Mouse (Mus musculus): Measurements from ENCODE around the gene Myadml2.
A peak's percentile ranks its signal among the peaks of the same experiment; 100 is the strongest.

Gene Myadml2

DNA sequence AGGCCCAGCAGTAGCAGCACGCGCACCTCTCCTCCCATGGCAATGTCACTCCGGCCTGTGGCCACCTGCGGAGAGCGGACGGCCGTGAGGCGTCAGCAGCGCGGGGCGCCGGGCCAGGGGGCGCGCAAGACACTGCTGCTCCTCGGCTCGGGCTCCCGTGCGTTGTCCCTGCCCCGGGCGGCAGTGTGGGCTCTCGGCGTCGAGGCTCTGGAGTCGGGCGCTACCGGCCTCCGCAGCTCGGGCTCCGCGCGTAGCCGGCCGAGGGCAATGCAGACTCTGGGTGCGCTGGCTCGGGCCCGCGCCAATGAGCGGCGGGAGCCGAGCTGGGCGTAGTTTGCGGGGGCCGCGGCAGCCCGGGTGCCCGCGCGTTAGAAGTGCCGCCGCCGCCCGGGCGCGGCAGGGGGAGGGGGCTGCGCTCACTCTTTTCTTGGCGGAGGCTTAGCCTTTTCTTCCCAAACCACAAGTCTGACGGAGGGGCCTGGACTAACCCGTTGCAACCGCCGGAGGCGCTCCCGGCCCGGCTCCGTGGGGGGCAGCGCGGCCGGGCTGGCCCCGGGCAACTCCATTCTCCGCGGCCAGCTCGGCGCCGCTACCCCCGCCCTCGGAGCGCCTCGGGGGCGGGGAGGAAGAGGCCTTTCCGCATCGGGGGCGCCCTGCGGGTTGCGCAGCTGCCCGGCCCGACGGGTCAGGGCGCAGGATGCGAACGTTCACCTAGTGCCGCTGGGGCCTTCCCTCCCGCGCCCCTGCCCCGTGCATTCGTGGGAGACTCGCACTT, 12.5 kb upstream of the Myadml2 start:
- DNase-seq (ENCODE audit: low read depth) = no peak

DNA sequence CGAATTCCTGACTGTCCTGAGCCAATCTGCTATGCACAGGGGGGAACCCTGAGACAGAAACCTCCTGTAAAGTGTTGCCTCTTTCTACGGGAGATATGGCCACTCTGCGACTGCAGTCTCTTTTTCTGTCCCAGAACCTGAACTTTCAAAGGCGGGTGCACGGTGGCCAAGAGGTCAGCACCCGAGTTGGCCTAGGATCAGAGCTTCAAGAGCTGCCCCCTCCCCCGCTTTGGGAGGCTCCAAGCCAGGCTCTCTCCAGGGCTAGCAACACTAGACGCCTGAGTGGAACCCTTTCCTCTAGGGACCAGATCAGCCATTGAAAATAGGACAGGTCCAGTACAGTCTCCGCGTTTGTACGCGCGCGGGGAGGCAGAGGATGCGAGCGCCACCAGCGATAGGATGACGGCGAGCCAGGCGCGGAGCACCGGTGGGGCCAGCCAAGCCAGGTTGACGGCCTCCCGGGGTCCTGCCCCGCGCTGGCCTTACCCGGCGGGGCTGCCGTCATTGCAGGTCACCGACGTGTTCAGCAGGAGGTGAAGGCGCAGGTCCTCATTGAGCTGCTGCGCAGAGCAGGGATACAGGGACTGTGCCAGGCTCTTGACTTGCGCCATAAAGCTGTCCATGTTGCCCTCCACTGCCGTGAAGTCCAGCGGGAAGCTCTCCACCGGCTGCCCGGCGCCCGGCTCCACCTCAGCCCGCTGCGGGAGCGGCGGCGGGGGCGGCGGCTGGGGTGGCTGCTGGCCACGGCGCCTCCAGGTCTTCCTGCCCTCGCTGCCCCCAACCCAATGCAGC, 11.7 kb upstream of the Myadml2 start:
- no peak for DNase-seq (ENCODE audit: low read depth)

DNA sequence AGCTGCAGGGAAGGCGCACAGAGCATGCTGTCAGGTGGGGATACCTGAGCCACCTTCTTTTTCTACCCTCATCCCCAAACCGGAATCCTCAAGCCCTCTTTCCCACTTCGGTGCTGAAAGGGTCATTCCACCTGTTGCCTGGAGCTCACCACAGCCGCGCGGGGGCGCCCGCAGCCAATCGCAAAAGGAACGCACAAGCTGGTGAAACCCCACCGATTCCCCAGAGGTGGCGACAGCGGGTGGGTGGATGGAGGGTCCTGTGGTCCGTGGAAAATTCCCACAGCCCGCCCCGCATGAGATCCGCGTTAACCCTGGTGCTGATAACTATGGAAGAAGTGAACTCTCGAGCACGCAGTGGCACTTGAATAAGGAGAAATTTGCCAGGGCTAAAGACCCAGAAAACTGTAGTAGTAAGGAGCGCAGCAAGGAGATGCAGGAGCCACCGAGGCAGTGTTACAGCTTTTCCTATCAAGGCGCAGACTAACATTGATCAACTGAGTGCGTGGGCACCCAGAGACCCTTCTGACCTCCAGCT, 11.0 kb upstream of the Myadml2 start:
- peak; percentile 52 for DNase-seq (ENCODE audit: low read depth)

DNA sequence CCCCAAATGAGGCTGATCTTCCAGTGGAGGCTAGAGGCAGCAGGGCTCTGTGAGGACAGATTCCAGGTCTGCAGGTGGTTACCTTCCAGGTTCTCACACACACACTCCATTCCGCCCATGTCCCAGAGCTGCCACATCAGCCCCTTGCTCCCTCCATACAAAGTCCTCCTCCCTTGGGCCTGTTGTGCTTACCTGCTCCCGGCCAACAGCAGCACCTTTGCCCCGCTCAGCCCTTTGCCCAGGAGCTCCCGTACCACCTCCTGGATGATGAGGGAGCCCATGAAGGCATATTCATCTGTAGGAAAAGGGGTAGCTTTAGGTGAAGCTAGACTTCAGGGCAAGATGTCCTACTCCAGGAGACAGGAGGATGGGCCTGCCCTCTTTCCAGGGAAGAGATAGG, 9.3 kb upstream of the Myadml2 start:
- DNase-seq (ENCODE audit: low read depth) = no peak

DNA sequence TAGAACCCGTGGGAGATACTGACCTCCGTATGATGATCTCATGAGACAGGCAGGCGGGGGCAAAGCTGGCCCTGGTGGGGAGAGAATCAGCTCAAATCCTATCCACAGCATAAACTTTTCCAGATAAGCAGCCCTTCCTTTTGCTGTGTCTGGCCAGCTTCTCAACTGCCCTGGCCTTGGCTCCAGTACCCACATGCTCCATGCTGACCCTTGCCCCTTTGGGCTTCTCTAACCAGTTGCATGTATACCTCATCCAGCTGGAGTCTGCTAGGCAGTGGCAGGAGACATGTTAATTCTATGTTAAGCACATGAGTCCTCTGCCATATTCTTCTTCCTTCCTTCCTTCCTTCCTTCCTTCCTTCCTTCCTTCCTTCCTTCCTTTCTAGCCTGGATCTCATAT, 6.8 kb upstream of the Myadml2 start:
- DNase-seq (ENCODE audit: low read depth) = no peak

DNA sequence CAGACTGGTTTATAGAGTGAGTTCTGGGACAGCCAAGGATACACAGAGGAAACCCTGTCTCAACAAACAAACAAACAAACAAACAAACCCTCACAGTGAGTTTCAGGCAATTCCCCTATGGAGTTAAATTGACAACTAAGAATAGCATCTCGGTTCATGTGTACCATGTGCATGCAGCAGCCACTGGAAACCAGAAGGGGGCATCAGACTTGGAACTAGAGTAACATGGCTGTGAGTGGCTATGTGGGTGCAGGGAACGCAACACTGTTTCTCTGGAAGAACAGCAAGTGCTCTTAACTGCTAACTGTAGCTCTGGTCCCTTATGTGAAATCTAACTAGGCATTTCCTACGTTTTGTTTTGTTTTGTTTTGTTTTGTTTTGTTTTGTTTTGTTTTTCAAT, 3.9 kb upstream of the Myadml2 start:
- no peak for DNase-seq (ENCODE audit: low read depth)

DNA sequence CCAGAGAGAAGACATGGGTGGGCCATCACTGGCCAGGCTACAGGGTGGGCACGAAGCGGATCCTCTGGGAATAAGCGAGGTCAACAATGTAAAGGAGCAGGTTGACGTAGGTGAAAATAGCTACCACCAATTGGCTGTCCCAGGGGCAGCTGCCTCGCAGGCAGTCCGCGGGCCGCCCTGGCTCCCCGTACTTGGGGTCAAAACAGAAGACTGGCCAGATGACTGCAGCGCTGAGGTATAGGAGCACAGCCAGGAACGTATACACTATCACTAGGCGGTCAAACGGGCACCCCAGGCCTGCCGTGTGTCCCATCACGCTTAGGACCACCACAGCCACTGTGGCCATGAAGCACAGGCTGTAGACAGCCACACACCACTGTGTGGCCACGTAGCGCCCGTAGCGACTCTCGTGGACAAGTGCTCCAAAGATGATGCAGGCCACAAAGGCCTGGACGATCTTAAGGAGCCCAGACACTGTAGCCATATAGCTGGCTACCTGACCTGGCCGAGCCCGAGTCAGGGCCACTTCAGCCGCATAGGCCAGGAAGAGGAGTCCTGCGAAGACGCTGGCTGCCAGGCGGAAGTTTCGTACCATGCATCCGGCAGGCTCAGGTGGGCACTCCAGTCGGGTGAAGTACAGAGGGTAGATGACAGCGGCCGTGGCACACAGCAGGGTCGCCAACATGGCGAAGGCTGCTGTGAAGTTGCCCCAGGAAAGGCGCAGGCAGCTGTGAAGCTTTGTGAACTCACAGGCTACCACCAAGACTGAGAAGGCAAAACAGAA, 719 bp downstream of the Myadml2 start:
- no peak for DNase-seq (ENCODE audit: low read depth)

DNA sequence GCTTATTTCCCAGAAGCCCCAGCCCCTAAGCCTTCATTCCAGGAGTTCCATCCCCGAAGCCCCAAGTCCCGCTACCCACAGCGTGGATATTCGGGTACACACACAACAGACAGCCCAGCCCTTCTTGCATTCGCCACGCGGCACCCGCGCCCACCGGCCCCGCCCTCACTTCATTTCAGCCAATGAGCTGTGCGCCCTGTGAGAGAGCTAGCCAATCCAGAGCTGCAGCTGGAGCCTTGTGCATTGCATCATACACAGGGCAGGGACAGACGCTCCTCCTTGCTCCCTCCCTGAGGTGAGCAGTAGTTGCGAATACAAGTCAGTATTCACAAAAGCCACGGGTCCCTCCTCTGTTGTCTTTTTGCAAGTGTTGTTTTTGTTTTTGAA, 4.4 kb downstream of the Myadml2 start, which contains the start of gene Pycr1:
TSS of gene Pycr1 (minus strand) at position 169 of the 387 bp plus-strand sequence.
- peak; percentile 92 for DNase-seq (ENCODE audit: low read depth)

DNA sequence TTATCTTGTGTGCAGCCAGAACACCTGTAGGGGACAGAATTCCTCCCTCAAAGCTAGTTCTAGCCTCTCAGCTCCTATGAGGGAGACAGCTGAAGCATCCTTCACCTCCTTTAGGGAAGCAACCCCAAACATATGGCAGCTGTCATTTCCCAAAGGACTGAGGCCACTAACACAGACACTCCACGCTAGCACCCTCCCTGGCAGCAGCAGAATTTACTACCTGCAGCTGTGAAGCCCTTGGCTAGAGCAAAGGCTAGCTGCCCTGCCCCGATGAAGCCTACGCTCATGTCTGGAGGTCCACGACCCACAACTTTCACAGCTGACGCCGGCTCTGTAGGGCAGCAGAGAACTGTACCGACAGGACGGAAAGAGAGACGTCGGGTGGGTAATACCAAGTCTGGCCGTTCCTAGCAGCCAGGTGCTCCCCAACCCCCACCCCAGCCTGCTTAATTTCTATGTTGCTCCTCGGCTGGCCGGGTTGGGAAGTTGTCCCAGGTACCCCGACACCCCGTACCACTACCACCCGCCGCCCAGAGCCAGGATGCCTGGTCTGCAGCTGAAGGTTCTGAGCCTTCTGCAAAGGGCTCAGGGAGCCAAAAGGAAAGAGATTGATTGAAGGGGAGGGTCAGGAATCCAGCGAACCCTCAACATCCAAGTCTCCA, 4.9 kb downstream of the Myadml2 start:
- DNase-seq (ENCODE audit: low read depth) = no peak

DNA sequence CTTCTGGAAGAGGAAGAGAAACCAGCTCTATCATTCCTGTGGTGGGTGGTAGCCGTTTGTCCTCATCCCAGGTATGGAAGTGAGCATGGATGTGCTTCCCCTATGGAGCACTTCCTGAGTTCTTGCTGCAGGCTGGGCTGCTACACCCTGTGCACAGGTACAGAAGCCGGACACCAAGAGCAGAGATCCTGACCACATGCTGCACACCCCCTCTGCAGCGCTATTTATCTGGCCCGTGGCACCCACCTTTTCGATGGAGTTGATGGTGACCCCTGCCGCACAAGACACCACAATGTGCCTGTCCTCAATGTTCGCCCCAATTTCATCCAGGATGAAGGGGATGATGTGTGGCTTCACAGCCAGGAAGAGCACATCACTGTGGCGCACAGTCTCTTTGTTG, 6.1 kb downstream of the Myadml2 start:
- no peak for DNase-seq (ENCODE audit: low read depth)

DNA sequence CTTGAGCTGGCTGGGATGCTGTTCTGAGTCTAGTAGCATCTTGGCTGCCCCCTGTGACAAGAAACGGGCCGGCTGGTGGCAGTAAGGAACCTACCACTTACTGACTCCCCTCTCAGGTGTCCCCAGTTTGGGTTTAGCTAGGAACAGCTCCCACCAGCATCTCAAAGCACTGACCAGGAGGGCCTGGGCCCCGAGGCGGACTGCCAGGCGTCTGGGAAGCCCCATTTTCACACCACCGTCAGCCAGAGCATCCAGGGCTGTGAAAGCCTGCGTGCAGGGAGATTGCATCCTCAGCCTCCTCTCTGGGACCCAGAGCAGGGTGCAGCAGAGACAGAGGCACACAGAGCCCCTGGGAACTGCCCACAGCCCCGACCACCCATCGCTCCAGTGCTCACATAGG, 6.7 kb downstream of the Myadml2 start:
- no peak for DNase-seq (ENCODE audit: low read depth)

DNA sequence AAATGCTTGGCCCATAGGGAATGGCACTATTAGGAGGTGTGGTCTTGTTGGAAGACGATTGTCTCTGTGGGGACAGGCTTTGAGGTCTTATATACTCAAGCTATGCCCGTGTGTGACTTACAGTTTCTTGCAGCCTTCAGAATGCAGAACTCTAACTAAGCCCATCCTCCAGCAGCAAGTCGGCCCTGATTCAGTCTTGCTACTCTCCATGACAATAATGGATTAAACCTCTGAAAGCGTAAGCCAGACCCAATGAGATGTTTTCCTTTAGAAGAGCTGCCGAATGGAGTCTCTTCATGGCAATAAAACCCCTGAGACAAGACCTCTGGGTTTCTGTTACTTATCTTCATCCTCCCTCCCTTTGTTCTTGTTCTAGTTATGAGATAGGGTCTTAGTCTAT, 13.1 kb downstream of the Myadml2 start:
- no peak for DNase-seq (ENCODE audit: low read depth)

DNA sequence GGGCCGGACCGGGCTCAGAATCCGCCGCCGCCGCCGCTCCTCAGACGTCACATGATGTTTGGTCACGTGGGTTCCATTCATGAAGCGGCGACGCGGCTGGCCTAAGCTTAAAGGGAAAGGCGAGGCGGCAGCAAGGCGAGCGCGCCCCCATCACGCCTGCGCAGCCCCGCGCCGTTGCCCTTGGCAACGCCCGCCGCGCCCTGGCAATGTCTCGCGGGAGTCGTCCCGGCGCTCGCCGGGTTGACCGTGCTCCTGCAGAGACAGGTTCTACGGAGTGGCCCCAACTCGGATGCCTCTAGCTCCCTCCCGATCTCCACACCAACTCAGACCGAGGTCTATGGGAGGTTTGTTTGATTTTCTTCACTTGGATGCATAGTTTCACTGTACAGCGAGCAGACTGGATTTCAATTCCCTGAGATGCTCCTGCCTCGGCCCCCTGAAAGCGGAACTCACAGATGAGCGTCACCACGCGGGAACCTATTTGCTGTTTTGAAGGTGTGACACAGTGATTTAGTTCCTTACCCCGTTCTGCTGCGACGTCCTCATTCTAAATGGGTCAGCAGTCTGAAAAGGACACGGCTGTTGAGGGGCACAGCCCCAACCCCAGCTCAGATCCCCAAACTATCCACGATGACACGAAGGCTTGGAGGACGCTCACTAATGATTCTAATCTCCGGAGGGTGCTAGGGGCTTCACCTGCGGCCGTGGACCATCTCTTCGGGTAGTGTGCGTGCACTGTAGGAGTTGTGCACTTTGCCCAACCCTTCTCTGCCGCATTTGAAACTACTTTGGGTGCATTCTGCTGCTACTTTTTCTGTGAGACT, 14.2 kb downstream of the Myadml2 start, which contains the start of gene Mafg:
TSS of gene Mafg (minus strand) at position 81 of the 824 bp plus-strand sequence.
- DNase-seq (ENCODE audit: low read depth) = peak; percentile 90

DNA sequence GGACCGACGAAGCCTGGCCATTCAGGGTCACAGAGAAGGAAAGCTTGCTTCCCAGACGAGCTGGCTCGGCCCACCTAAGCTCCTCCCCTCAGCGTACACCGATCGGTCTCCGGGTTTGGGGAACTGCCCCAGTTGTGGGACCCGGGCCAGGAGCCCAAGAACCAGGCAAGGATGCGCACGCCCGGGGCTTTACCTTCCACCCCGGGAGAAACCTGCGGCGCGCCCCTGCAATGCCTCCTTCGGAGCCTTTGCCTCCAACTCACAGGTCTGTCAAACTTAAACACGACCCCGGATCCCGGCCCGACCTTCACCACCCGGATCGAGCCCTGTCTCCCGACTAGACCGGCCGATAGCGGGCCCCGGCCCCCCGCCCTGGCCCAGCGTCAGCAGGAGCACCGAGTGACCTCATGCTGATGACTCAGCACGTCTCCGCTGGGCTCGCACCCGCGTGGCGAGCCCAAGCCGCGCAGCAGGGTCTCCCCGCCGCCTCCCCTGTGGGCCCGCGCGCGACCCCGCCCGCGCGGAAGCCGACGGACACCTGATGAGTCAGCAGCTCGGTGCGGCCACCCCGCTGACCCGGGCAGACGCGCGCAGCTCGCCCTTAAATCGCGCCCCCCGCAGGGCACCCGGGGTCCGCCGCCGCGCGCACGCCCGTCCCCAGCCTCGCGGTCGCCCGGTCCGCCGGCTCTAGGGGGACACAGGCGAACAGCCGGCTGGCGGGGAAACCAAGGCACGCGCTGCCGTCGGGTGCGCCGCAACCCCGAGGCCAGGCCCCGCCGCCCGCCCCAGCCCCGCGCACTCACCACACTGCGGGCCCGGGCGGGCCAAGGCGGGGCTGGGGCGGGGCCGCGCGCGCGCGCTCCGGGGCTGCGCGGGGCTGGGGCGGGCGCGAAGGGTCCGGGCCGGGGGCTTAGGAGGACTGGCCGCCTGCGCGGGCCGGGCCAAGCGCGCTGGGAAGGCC, 15.1 kb downstream of the Myadml2 start:
- no peak for DNase-seq (ENCODE audit: low read depth)

DNA sequence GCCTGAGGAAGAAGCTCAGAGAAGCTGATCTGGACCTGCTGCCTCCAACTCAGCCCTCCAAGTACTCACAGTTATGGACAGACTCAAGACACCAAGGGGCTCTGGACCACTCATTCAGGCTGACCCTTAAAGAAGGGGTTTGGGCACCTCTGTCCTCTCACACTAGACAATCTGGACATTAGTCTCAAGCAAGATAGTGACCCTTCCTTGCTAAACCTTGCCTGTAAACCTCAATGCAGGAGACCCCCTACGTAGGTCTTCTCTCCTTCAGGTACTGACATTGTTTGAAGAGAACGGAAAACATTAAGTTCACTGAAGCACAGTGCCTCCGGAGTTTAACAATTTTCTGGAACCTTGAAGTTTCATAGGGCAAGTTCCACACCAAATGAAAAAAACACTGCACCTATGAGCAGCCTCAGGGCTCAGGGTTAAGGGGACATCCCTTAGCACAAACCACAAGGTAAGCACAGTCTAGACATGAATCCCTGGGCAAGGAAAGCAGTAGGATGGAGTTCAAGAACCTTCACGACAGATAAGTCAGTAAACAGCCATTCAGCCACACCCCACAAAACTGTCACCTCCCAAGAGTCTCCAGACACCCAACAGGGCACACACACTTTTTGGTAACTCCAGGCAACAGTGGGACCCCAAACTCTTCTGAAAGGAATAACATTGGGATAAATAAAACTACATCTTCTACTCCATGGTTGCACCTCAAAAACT, 16.1 kb downstream of the Myadml2 start:
- peak; percentile 66 for DNase-seq (ENCODE audit: low read depth)

DNA sequence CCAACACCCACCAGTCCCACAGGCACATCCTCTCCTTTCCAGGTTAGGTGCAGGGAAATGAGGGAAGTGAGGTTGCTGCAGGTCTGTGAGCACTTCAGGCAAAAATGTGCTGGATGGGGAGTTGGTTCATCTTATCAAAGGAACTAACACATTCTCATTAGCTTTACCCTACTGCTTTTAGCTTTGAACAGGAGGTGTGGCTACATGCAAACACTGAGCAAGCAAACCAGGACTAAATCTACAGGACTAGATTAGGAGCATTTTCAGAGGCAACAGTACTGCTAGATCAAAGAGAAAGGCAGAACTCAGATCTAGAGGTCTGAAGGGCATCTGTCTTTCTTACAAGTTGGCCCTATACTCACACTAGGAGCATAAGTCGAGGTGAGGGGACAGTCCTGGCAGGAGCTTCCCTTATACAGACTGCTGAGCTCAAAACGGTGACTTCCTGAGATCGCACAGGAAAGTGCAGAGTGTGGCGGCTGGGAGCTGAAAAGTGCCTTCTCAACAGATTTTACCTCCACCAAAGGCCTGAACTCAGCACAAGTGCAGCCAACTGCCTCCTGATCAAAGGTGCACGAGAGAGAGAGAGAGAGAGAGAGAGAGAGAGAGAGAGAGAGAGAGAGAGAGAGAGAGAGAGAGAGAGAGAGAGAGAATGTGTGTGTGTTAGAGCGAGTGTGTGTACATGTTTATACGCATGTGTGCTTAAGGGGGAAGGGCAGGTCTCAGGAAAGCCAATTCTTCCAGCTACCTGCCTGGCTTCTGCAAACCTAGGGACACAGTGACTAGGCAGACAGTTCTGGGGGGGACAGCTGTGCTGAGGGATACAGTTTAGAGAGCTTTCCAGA, 16.9 kb downstream of the Myadml2 start:
- no peak for DNase-seq (ENCODE audit: low read depth)

DNA sequence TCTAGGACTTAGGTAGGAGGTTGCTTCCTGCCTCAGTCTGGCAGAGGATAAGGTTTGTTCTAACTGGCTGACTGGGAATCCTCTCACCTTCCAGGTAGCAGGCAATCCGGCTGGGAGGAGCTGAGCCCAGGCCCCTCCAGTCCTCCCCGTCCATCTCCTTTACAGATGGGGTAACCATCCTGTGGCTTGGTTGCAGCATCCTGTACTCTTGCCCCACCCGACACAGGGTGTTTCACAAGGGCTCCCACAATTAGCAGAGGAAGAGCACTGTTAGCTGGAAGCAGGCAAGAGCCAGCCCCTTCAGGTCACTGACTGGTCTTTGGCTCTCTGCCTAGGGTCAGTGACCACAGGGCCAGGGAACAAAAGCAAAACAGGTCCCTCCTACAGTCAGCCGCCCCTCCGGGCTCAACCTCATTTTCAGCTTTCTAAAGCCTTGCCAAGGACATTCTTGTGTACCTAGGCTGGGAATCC, 17.5 kb downstream of the Myadml2 start:
- no peak for DNase-seq (ENCODE audit: low read depth)

DNA sequence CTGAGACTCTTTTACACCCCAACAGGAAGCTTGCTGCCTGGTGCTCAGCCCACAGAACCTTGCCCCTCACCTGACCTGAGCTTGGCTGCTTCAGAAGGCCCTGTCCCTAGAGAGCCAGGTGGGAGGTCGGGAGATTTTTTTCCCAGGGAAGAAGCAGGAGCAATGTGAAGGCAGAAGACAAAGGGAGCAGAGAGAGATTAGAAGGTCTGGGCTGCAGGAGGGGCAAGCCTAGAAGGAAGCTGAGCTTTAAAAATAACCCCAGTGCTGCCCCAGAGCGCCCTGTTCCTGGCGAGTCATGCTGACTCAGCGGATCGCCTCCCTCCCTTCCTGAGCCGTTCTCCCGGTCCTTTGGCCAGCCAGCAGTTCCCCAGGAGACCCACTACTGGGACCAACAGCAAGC, 18.0 kb downstream of the Myadml2 start:
- DNase-seq (ENCODE audit: low read depth) = no peak
